Mouse (Mus musculus): Measurements from ENCODE around the gene Olfr1275. TPM values are rescaled to one million over a fixed set of nuclear protein-coding genes. Genes with fewer than 3 reads are reported as not detected.

Olfr1275 gene
- total RNA-seq (2015) (not detected in 2 replicates), total RNA-seq (2017) (not detected in 2 replicates)

DNA sequence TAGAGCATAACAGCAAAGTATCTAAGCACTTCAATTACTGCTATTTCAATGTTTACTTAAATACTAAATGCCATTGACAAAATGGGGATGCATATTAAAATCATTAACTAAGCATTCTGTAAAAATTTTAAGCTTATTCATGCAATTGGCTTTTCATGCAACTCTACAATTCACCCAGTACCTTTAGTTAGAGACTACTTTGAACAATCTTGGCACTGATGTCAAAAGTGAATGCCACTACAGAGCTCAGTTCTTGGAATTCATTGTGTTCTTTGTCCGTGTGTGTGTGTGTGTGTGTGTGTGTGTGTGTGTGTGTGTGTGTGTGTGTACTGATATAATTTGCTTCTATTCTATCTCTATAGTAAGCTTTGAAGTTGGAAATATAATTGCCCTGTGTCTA is at the start of gene Olfr1275:
Olfr1275 (minus strand) TSS at position 101 of the 400 bp plus-strand sequence.
- ATAC-seq (replicated peaks; ENCODE audit: poor library complexity) = no peak

DNA sequence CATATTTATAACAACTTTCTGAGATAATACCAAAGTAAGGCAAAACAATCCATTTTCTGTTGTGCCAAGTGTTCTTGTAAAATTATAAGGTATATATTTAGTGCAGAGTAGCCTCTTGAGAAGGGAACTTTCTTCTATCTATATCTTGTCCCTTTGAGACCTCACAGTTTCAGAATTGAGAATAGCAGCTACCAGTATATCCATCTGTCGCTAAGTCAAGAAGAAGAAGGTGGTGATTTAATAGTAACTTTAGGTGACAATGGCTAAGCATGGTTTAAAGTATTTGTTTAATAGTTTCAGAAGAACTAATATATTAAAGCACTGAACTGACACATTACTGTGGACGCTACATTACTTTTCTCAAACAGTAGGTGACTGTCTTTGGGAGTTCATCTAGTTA is 38.9 kb upstream of the Olfr1275 start, which contains the start of gene Olfr1277:
Olfr1277 (minus strand) TSS at position 101 of the 400 bp plus-strand sequence.
- ATAC-seq (replicated peaks; ENCODE audit: poor library complexity) = no peak

DNA sequence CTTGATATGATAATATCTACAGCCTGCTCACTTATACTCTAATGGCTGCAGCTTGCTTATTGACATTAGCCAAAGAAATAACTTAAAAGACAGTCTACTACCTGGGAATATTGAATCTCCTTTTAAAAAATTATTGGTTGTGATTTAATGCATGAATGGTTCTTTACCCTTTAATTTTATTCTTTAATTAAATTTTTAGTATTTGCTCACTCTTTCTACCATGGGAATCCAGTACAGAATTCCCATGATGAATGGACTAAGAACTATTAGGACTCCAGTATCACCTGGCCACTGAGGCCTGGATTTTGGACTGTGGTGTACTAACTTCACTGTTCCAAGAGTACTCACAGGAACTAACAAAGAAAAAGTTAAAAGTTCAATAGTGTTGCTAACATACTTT is 19.1 kb upstream of the Olfr1275 start, which contains the start of gene Olfr1276:
Olfr1276 (plus strand) TSS at position 301 of the 400 bp plus-strand sequence.
- ATAC-seq (replicated peaks; ENCODE audit: poor library complexity) = no peak

DNA sequence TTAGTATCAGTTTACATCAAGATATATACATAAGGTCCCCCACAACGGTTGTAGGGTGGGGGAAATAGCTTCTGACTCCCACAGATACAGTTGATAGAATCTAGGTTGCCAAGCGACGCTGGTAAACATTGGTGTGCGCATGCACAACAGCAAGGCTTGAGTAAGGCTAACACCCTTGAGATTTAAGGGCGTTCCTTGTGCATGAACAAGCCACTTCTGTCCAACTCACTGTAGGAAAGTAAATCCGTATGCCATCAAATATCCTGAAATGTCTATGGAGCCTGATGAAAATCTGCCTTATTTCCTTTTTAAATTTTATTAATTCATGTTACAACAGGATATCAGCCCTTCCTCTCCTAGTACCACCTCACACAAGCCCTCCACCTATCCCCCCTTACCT is 5.6 kb downstream of the Olfr1275 start, which contains the start of gene 4930430A15Rik:
4930430A15Rik (minus strand) TSS at position 101 of the 400 bp plus-strand sequence.
- ATAC-seq (replicated peaks; ENCODE audit: poor library complexity) = no peak

DNA sequence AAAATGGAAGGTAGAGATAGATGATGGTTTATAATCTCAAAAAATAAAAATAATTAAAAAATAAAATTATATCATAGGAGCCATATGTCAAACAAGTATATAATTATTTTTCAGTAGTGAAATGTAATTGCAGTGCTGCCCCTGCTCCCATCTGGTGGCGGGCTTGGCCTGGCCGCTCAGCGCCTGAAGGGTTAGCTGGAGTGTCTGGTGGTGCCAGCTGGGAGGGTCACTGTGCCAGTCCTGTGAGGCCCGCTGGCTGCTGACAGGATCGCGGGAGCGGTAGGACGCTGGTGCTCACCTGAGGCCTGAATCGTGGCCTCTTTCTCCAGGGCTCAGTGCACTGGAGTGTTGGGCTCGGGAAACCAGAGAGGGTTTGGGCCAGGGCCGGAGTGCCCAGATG is 53.0 kb downstream of the Olfr1275 start:
- no peak for ATAC-seq (replicated peaks; ENCODE audit: poor library complexity)

Other genes starting within 250 kb of the Olfr1275 start
- not detected in 2 replicates for gene Gm13941, start 129.3 kb downstream of the Olfr1275 start, total RNA-seq (2015)
- gene Gm13941, start 129.3 kb downstream of the Olfr1275 start, total RNA-seq (2017) = not detected in 2 replicates
- not detected in 2 replicates for gene Gm15130, start 82.3 kb downstream of the Olfr1275 start, total RNA-seq (2015)
- gene Gm15130, start 82.3 kb downstream of the Olfr1275 start, total RNA-seq (2017) = not detected in 2 replicates
- gene 4930430A15Rik, start 5.7 kb downstream of the Olfr1275 start, total RNA-seq (2015) = not detected in 2 replicates
- not detected in 2 replicates for gene 4930430A15Rik, start 5.7 kb downstream of the Olfr1275 start, total RNA-seq (2017)
- not detected in 2 replicates for gene Olfr1276, start 19.2 kb upstream of the Olfr1275 start, total RNA-seq (2015)
- gene Olfr1276, start 19.2 kb upstream of the Olfr1275 start, total RNA-seq (2017) = not detected in 2 replicates
- gene Olfr1277, start 38.8 kb upstream of the Olfr1275 start, total RNA-seq (2015) = not detected in 2 replicates
- gene Olfr1277, start 38.8 kb upstream of the Olfr1275 start, total RNA-seq (2017) = not detected in 2 replicates
- gene Olfr1278, start 54.9 kb upstream of the Olfr1275 start, total RNA-seq (2015) = not detected in 2 replicates
- not detected in 2 replicates for gene Olfr1278, start 54.9 kb upstream of the Olfr1275 start, total RNA-seq (2017)
- not detected in 2 replicates for gene Olfr1279, start 65.3 kb upstream of the Olfr1275 start, total RNA-seq (2015)
- gene Olfr1279, start 65.3 kb upstream of the Olfr1275 start, total RNA-seq (2017) = not detected in 2 replicates
- gene Olfr1280, start 78.7 kb upstream of the Olfr1275 start, total RNA-seq (2015) = not detected in 2 replicates
- not detected in 2 replicates for gene Olfr1280, start 78.7 kb upstream of the Olfr1275 start, total RNA-seq (2017)
- not detected in 2 replicates for gene Olfr1281, start 91.2 kb upstream of the Olfr1275 start, total RNA-seq (2015)
- gene Olfr1281, start 91.2 kb upstream of the Olfr1275 start, total RNA-seq (2017) = not detected in 2 replicates
- not detected in 2 replicates for gene Olfr1282, start 100.8 kb upstream of the Olfr1275 start, total RNA-seq (2015)
- not detected in 2 replicates for gene Olfr1282, start 100.8 kb upstream of the Olfr1275 start, total RNA-seq (2017)
- gene Olfr1283, start 131.5 kb upstream of the Olfr1275 start, total RNA-seq (2015) = not detected in 2 replicates
- not detected in 2 replicates for gene Olfr1283, start 131.5 kb upstream of the Olfr1275 start, total RNA-seq (2017)
- gene Olfr1284, start 140.2 kb upstream of the Olfr1275 start, total RNA-seq (2015) = not detected in 2 replicates
- not detected in 2 replicates for gene Olfr1284, start 140.2 kb upstream of the Olfr1275 start, total RNA-seq (2017)
- gene Olfr1286, start 187.8 kb upstream of the Olfr1275 start, total RNA-seq (2015) = not detected in 2 replicates
- not detected in 2 replicates for gene Olfr1286, start 187.8 kb upstream of the Olfr1275 start, total RNA-seq (2017)
- not detected in 2 replicates for gene Olfr1287, start 213.9 kb upstream of the Olfr1275 start, total RNA-seq (2015)
- gene Olfr1287, start 213.9 kb upstream of the Olfr1275 start, total RNA-seq (2017) = not detected in 2 replicates
- not detected in 2 replicates for gene Olfr1288, start 238.8 kb upstream of the Olfr1275 start, total RNA-seq (2015)
- gene Olfr1288, start 238.8 kb upstream of the Olfr1275 start, total RNA-seq (2017) = not detected in 2 replicates
- not detected in 2 replicates for gene Olfr1289, start 245.5 kb upstream of the Olfr1275 start, total RNA-seq (2015)
- gene Olfr1289, start 245.5 kb upstream of the Olfr1275 start, total RNA-seq (2017) = not detected in 2 replicates

Measured in megakaryocyte progenitor cell, adult 5-6 weeks (primary cell).